Mouse (Mus musculus): ENCODE results near the gene Akap12.

Gene Akap12

GRCm38 (mm10) chr10:4405511-4405910 lies 139.3 kb downstream of the Akap12 start:
- DNase-seq (ENCODE audit: low spot score) = no peak

- no peak for DNase-seq (ENCODE audit: low spot score)
Measured at GRCm38 (mm10) chr10:4407191-4407590, 141.0 kb downstream of the Akap12 start.
